Mouse (Mus musculus) liver, adult (tissue): ENCODE measurements around the gene Kmo.

ENCODE experiments used
- GATA4 ChIP-seq: IDR thresholded peaks from 2 replicates; pipeline ENCODE4 v1.6.1; 2014; ENCODE audit warnings: mild to moderate bottlenecking, low read length; ENCODE audit not compliant: insufficient replicate concordance

The Kmo gene

GRCm38 (mm10) chr1:175668666-175669405 is 48.7 kb downstream of the Kmo start:
- TF ChIP-seq GATA4, result no peak

- TF ChIP-seq GATA4, result no peak
These were observed 49.3 kb downstream of the Kmo start for GRCm38 (mm10) chr1:175669456-175669855.

- no peak for TF ChIP-seq GATA4
These were observed 49.9 kb downstream of the Kmo start for GRCm38 (mm10) chr1:175670042-175670441.

- TF ChIP-seq GATA4, result no peak
These were observed 51.4 kb downstream of the Kmo start for GRCm38 (mm10) chr1:175671626-175672025.

- no peak for TF ChIP-seq GATA4
These were observed 53.6 kb downstream of the Kmo start for GRCm38 (mm10) chr1:175673563-175674325.

GRCm38 (mm10) chr1:175675116-175675515 is 54.9 kb downstream of the Kmo start:
- no peak for TF ChIP-seq GATA4

- no peak for TF ChIP-seq GATA4
These were observed 57.3 kb downstream of the Kmo start for GRCm38 (mm10) chr1:175677459-175677858.

GRCm38 (mm10) chr1:175680995-175681394 is 60.8 kb downstream of the Kmo start:
- no peak for TF ChIP-seq GATA4

GRCm38 (mm10) chr1:175691686-175692245 is 71.6 kb downstream of the Kmo start:
- TF ChIP-seq GATA4, result no peak

GRCm38 (mm10) chr1:175692246-175692996 is 72.2 kb downstream of the Kmo start, which contains the start of the genes Opn3 and Chml:
Opn3 (minus strand) TSS chr1:175692776.
Chml (minus strand) TSS chr1:175692901.
- TF ChIP-seq GATA4, result no peak

GRCm38 (mm10) chr1:175692997-175693361 is 72.8 kb downstream of the Kmo start:
- TF ChIP-seq GATA4, result no peak

GRCm38 (mm10) chr1:175693429-175693960 is 73.3 kb downstream of the Kmo start:
- no peak for TF ChIP-seq GATA4

GRCm38 (mm10) chr1:175698293-175698692 is 78.1 kb downstream of the Kmo start, which contains the start of gene Wdr64:
Wdr64 (plus strand) TSS chr1:175698593.
- no peak for TF ChIP-seq GATA4

GRCm38 (mm10) chr1:175699375-175699774 is 79.2 kb downstream of the Kmo start:
- no peak for TF ChIP-seq GATA4

- TF ChIP-seq GATA4, result no peak
These were observed 79.6 kb downstream of the Kmo start for GRCm38 (mm10) chr1:175699796-175700195.
